Mouse (Mus musculus) heart, adult 2 months (tissue): ENCODE measurements at regions not wholly inside any gene's neighbourhood (a gene's known extent, or its start where the extent isn't known, plus 50 kb on each side); places are given as distances from the start of the nearest gene placed in this dataset.
"Not testable (repeated sequence)": the region's sequence is repeated elsewhere in the genome, so short reads cannot be mapped to it uniquely, and the experiment has no call there.

ENCODE experiments used
- CTCF ChIP-seq: fragments of 200-600 bp; IDR thresholded peaks from 2 replicates; pipeline ENCODE4 v1.8.1; 2022; ENCODE audit warnings: antibody characterized with exemption, mild to moderate bottlenecking, moderate library complexity
- EP300 ChIP-seq: fragments of 200-500 bp; IDR thresholded peaks from 2 replicates; pipeline ENCODE4 v1.6.1; 2011; ENCODE audit warnings: low read depth, low read length, control low read depth; ENCODE audit not compliant: insufficient read depth
- POLR2A ChIP-seq: fragments of 200-500 bp; IDR thresholded peaks from 2 replicates; pipeline ENCODE4 v1.6.1; 2011; ENCODE audit warnings: mild to moderate bottlenecking, low read depth, low read length, control low read depth; ENCODE audit not compliant: insufficient read depth

- not testable (repeated sequence) for TF ChIP-seq POLR2A, EP300, CTCF
These were observed 156.0 kb upstream of the Creb1 start for GRCm38 (mm10) chr1:64376426-64376825.
